Mouse (Mus musculus) embryonic facial prominence, embryonic 13.5 days (tissue): ENCODE measurements around the gene Cul3. TPM values are rescaled to one million over a fixed set of nuclear protein-coding genes. Genes with fewer than 3 reads are reported as not detected.

Experiments used
- ATAC-seq: fragments of 200-750 bp; cut with Nextera tagmentation; 2 replicates; pipeline ENCODE4 v1.8.0; 2017; ENCODE audit warnings: low read depth; ENCODE audit not compliant: insufficient number of reproducible peaks, insufficient read depth, low FRiP score, low TSS enrichment
- H3K27ac ChIP-seq: fragments of 300-500 bp; sonication (generic); 2 replicates; pipeline ENCODE4 v1.5.1; 2015; ENCODE audit warnings: moderate library complexity, mild to moderate bottlenecking, inconsistent platforms
- H3K27me3 ChIP-seq: fragments of 300-500 bp; sonication (generic); 2 replicates; pipeline ENCODE4 v1.6.1; 2015; ENCODE audit warnings: mild to moderate bottlenecking, inconsistent platforms
- H3K36me3 ChIP-seq: fragments of 300-500 bp; sonication (generic); 2 replicates; pipeline ENCODE4 v1.6.1; 2015; ENCODE audit warnings: mild to moderate bottlenecking, inconsistent platforms
- H3K4me1 ChIP-seq: fragments of 300-500 bp; sonication (generic); 2 replicates; pipeline ENCODE4 v1.6.1; 2015; ENCODE audit warnings: inconsistent platforms
- H3K4me2 ChIP-seq: fragments of 300-500 bp; sonication (generic); 2 replicates; pipeline ENCODE4 v1.6.1; 2015; ENCODE audit warnings: moderate library complexity, mild to moderate bottlenecking, inconsistent platforms
- H3K4me3 ChIP-seq: fragments of 300-500 bp; sonication (generic); 2 replicates; pipeline ENCODE4 v1.5.1; 2015; ENCODE audit warnings: mild to moderate bottlenecking, inconsistent platforms
- H3K9ac ChIP-seq: fragments of 300-500 bp; sonication (generic); 2 replicates; pipeline ENCODE4 v1.6.1; 2015; ENCODE audit warnings: mild to moderate bottlenecking, inconsistent platforms
- H3K9me3 ChIP-seq: fragments of 300-500 bp; sonication (generic); 2 replicates; pipeline ENCODE4 v1.6.1; 2016; ENCODE audit warnings: inconsistent platforms
- WGBS: fragments of 180-500 bp; shearing (Covaris S2); methylation state at CpG from one replicate; pipeline ENCODE4 v1.1.7; 2015; ENCODE audit warnings: mixed read lengths; 5-methylcytosine and 5-hydroxymethylcytosine counted together
- polyA plus RNA-seq: library from polyadenylated mRNA; unstranded; fragments of >200 nt; fragmentation: Nextera tagmentation; extraction: Ambion mirVana; gene quantifications from 2 replicates; pipeline ENCODE4 v1.2.1, GENCODE M21; 2015

The Cul3 gene
- polyA plus RNA-seq, 1 experiment from 2014 or later = 43.5 TPM

- 38% methylated on average over 4 of the region's 4 CpGs for WGBS
- H3K36me3 ChIP-seq = no peaks in the 10 kb centered on the region
- no peaks in the 10 kb centered on the region for H3K27me3 ChIP-seq
- no peak overlapping the region for H3K9ac ChIP-seq
- no peak overlapping the region for H3K4me2 ChIP-seq
- H3K27ac ChIP-seq = no peak overlapping the region
- 0 out of 2 replicates have a peak, but pooled peaks cover 4% of the 10 kb centered on the region for H3K4me1 ChIP-seq
- ATAC-seq = no peak
- H3K4me3 ChIP-seq = no peak overlapping the region
- no peaks in the 10 kb centered on the region for H3K9me3 ChIP-seq
Measured at GRCm38 (mm10) chr1:80360038-80360608, 19.8 kb upstream of the Cul3 start.

- Histone ChIP-seq H3K4me3 (peak overlapping the region; percentile 95), H3K27ac (peak overlapping the region; percentile 95), H3K9ac (peak overlapping the region; percentile 99), H3K27me3 (no peaks in the 10 kb centered on the region), H3K4me1 (peaks cover 21% of the 10 kb centered on the region), H3K9me3 (no peaks in the 10 kb centered on the region), H3K4me2 (peak overlapping the region; percentile 62), H3K36me3 (no peaks in the 10 kb centered on the region)
- under 1% methylated on average over 53 of the region's 59 CpGs for WGBS
- ATAC-seq = peak; percentile 13; the same call in 1 of the 2 replicates
Measured at GRCm38 (mm10) chr1:80340061-80340435, 232 bp downstream of the Cul3 start.

GRCm38 (mm10) chr1:80339425-80340021 is 757 bp downstream of the Cul3 start:
- Histone ChIP-seq H3K9me3 (no peaks in the 10 kb centered on the region), H3K27ac (peak overlapping the region; percentile 95), H3K27me3 (no peaks in the 10 kb centered on the region), H3K4me3 (peak overlapping the region; percentile 95), H3K4me2 (peak overlapping the region; percentile 62), H3K4me1 (peaks cover 21% of the 10 kb centered on the region), H3K9ac (peak overlapping the region; percentile 99), H3K36me3 (no peaks in the 10 kb centered on the region)
- ATAC-seq = peak; percentile 8; the same call in 1 of the 2 replicates
- WGBS = under 1% methylated on average over 33 of the region's 33 CpGs

- Histone ChIP-seq H3K27ac (no peak overlapping the region), H3K4me2 (peak overlapping the region; percentile 62), H3K9ac (no peak overlapping the region; the same call in 1 of the 2 replicates), H3K36me3 (no peaks in the 10 kb centered on the region), H3K9me3 (no peaks in the 10 kb centered on the region), H3K4me1 (peaks cover 21% of the 10 kb centered on the region), H3K27me3 (no peaks in the 10 kb centered on the region), H3K4me3 (peak overlapping the region; percentile 95)
- ATAC-seq = no peak
- 43% methylated on average over 1 of the region's 1 CpGs for WGBS
Measured at GRCm38 (mm10) chr1:80338398-80338797, 1.9 kb downstream of the Cul3 start.

GRCm38 (mm10) chr1:80335726-80336368 is 4.4 kb downstream of the Cul3 start:
- no peak overlapping the region for H3K4me2 ChIP-seq
- no peaks in the 10 kb centered on the region for H3K27me3 ChIP-seq
- WGBS = 90% methylated on average over 1 of the region's 1 CpGs

GRCm38 (mm10) chr1:80335118-80335517 is 5.2 kb downstream of the Cul3 start:
- no peaks in the 10 kb centered on the region for H3K27me3 ChIP-seq
- no peak for ATAC-seq
- H3K9ac ChIP-seq = no peak overlapping the region
- H3K4me2 ChIP-seq = no peak overlapping the region
- H3K36me3 ChIP-seq = no peaks in the 10 kb centered on the region
- H3K27ac ChIP-seq = no peak overlapping the region
- no peak overlapping the region for H3K4me3 ChIP-seq
- H3K4me1 ChIP-seq = peaks cover 28% of the 10 kb centered on the region
- 95% methylated on average over 1 of the region's 1 CpGs for WGBS
- H3K9me3 ChIP-seq = no peaks in the 10 kb centered on the region

More at GRCm38 (mm10) chr1:80335726-80336368, 4.4 kb downstream of the Cul3 start:
- ATAC-seq = no peak
- Histone ChIP-seq H3K9ac (no peak overlapping the region), H3K36me3 (no peaks in the 10 kb centered on the region), H3K4me3 (no peak overlapping the region), H3K27ac (no peak overlapping the region), H3K9me3 (no peaks in the 10 kb centered on the region), H3K4me1 (peaks cover 25% of the 10 kb centered on the region)

GRCm38 (mm10) chr1:80330970-80331369 is 9.3 kb downstream of the Cul3 start:
- Histone ChIP-seq H3K4me2 (no peak overlapping the region), H3K9ac (no peak overlapping the region), H3K27ac (no peak overlapping the region), H3K4me1 (peaks cover 14% of the 10 kb centered on the region), H3K4me3 (no peak overlapping the region), H3K9me3 (no peaks in the 10 kb centered on the region), H3K36me3 (no peaks in the 10 kb centered on the region), H3K27me3 (no peaks in the 10 kb centered on the region)
- ATAC-seq = no peak
- WGBS = 89% methylated on average over 2 of the region's 2 CpGs

- WGBS = 86% methylated on average over 2 of the region's 2 CpGs
- no peak overlapping the region for H3K4me3 ChIP-seq
- H3K27me3 ChIP-seq = no peaks in the 10 kb centered on the region
- H3K9ac ChIP-seq = no peak overlapping the region
- H3K9me3 ChIP-seq = no peaks in the 10 kb centered on the region
- H3K36me3 ChIP-seq = peaks cover 6% of the 10 kb centered on the region; the same call in 1 of the 2 replicates
- no peak overlapping the region for H3K27ac ChIP-seq
- H3K4me2 ChIP-seq = no peak overlapping the region
- H3K4me1 ChIP-seq = peaks cover 2% of the 10 kb centered on the region
- ATAC-seq = no peak
Measured at GRCm38 (mm10) chr1:80325761-80326160, 14.5 kb downstream of the Cul3 start.

- Histone ChIP-seq H3K4me3 (no peak overlapping the region), H3K36me3 (peaks cover 6% of the 10 kb centered on the region; the same call in 1 of the 2 replicates), H3K9me3 (no peaks in the 10 kb centered on the region), H3K27ac (no peak overlapping the region), H3K27me3 (no peaks in the 10 kb centered on the region), H3K4me1 (no peaks in the 10 kb centered on the region), H3K4me2 (no peak overlapping the region), H3K9ac (no peak overlapping the region)
- no peak for ATAC-seq
Measured at GRCm38 (mm10) chr1:80324370-80324769, 15.9 kb downstream of the Cul3 start.

GRCm38 (mm10) chr1:80315533-80316045 is 24.7 kb downstream of the Cul3 start:
- Histone ChIP-seq H3K4me1 (no peaks in the 10 kb centered on the region), H3K9ac (no peak overlapping the region), H3K9me3 (no peaks in the 10 kb centered on the region), H3K4me2 (no peak overlapping the region), H3K4me3 (no peak overlapping the region), H3K36me3 (no peaks in the 10 kb centered on the region), H3K27me3 (no peaks in the 10 kb centered on the region), H3K27ac (no peak overlapping the region)
- ATAC-seq = no peak
- 87% methylated on average over 3 of the region's 3 CpGs for WGBS

GRCm38 (mm10) chr1:80293307-80293706 is 47.0 kb downstream of the Cul3 start:
- Histone ChIP-seq H3K27ac (no peak overlapping the region), H3K4me3 (no peak overlapping the region), H3K36me3 (no peaks in the 10 kb centered on the region), H3K9me3 (no peaks in the 10 kb centered on the region), H3K4me1 (peaks cover 8% of the 10 kb centered on the region), H3K9ac (no peak overlapping the region), H3K27me3 (no peaks in the 10 kb centered on the region), H3K4me2 (no peak overlapping the region)
- ATAC-seq = no peak
- 72% methylated on average over 4 of the region's 4 CpGs for WGBS

- Histone ChIP-seq H3K27me3 (no peaks in the 10 kb centered on the region), H3K4me3 (no peak overlapping the region), H3K36me3 (peaks cover 50% of the 10 kb centered on the region), H3K27ac (no peak overlapping the region), H3K4me2 (no peak overlapping the region), H3K9ac (no peak overlapping the region), H3K9me3 (no peaks in the 10 kb centered on the region), H3K4me1 (no peaks in the 10 kb centered on the region)
- no peak for ATAC-seq
- 93% methylated on average over 1 of the region's 1 CpGs for WGBS
Measured at GRCm38 (mm10) chr1:80278731-80279130, 61.5 kb downstream of the Cul3 start.
